Mouse (Mus musculus): Measurements from ENCODE around the gene Tulp2. TPM values are rescaled to one million over a fixed set of nuclear protein-coding genes. Genes with fewer than 3 reads are reported as not detected.
A peak's percentile ranks its signal among the peaks of the same experiment; 100 is the strongest.

Gene Tulp2
- polyA plus RNA-seq, 1 experiment from 2014 or later: 0.41 TPM

- WGBS: 82% methylated on average over 10 of the region's 10 CpGs
- Histone ChIP-seq H3K4me3 (peak overlapping the region; percentile 42), H3K4me1 (peaks cover 21% of the 10 kb centered on the region), H3K4me2 (replicated peaks) (peak overlapping the region; percentile 71), H3K27me3 (replicated peaks) (no peaks in the 10 kb centered on the region), H3K9me3 (no peaks in the 10 kb centered on the region), H3K27ac (peak overlapping the region; percentile 10; the same call in 1 of the 2 replicates), H3K36me3 (no peaks in the 10 kb centered on the region), H3K9ac (no peak overlapping the region)
- no peak for ATAC-seq (ENCODE audit: low FRiP score, low read depth)
These were observed 87.2 kb downstream of the Tulp2 start for GRCm38 (mm10) chr7:45568601-45569473.

- peak; percentile 71 for ATAC-seq (ENCODE audit: low FRiP score, low read depth)
- Histone ChIP-seq H3K4me2 (replicated peaks) (peak within 1 kb of the TSS; percentile 76), H3K4me3 (peak within 1 kb of the TSS; percentile 68), H3K4me1 (peaks cover 21% of the 10 kb centered on the region), H3K36me3 (no peaks in the 10 kb centered on the region), H3K27me3 (replicated peaks) (no peaks in the 10 kb centered on the region), H3K9me3 (no peaks in the 10 kb centered on the region), H3K27ac (peak within 1 kb of the TSS; percentile 72), H3K9ac (peak within 1 kb of the TSS; percentile 86)
- under 1% methylated on average over 42 of the region's 42 CpGs for WGBS
These were observed 88.5 kb downstream of the Tulp2 start, which contains the start of gene Bcat2 for GRCm38 (mm10) chr7:45570103-45570741. Bcat2 (plus strand) TSS chr7:45570153.

- WGBS: 58% methylated on average over 1 of the region's 1 CpGs
- Histone ChIP-seq H3K27ac (no peak overlapping the region), H3K36me3 (peaks cover 5% of the 10 kb centered on the region; the same call in 1 of the 2 replicates), H3K4me1 (peaks cover 21% of the 10 kb centered on the region), H3K4me3 (no peak overlapping the region), H3K9ac (no peak overlapping the region), H3K9me3 (no peaks in the 10 kb centered on the region), H3K27me3 (replicated peaks) (no peaks in the 10 kb centered on the region), H3K4me2 (replicated peaks) (peak overlapping the region; percentile 76; the same call in 1 of the 2 replicates)
- ATAC-seq (ENCODE audit: low FRiP score, low read depth): no peak
These were observed 90.3 kb downstream of the Tulp2 start for GRCm38 (mm10) chr7:45571966-45572365.

Small RNA genes within 50 kb of the gene (microRNA-seq; reads per million reads assigned to microRNA genes)
- not detected for gene Gm22133

Other genes with a start within 250 kb of the Tulp2 start
- gene Cd37, start 242.8 kb upstream of the Tulp2 start, polyA plus RNA-seq (2016; fragmentation: Nextera tagmentation; extraction: Ambion mirVana): 1.1 and 1.2 TPM in 2 replicates
- 0.20 TPM in 1 of 2 replicates, not detected in the other for gene Slc6a16, start 240.8 kb upstream of the Tulp2 start, polyA plus RNA-seq (2016; fragmentation: Nextera tagmentation; extraction: Ambion mirVana)
- gene Slc6a21, start 204.4 kb upstream of the Tulp2 start, polyA plus RNA-seq (2016; fragmentation: Nextera tagmentation; extraction: Ambion mirVana): not detected in 2 replicates
- gene Trpm4, start 148.1 kb upstream of the Tulp2 start, polyA plus RNA-seq (2016; fragmentation: Nextera tagmentation; extraction: Ambion mirVana): 9.6 and 11.0 TPM in 2 replicates
- gene Hrc, start 146.6 kb upstream of the Tulp2 start, polyA plus RNA-seq (2016; fragmentation: Nextera tagmentation; extraction: Ambion mirVana): 0.46 and 0.77 TPM in 2 replicates
- gene Ppfia3, start 114.9 kb upstream of the Tulp2 start, polyA plus RNA-seq (2016; fragmentation: Nextera tagmentation; extraction: Ambion mirVana): 17.1 and 18.1 TPM in 2 replicates
- gene Lin7b, start 111.3 kb upstream of the Tulp2 start, polyA plus RNA-seq (2016; fragmentation: Nextera tagmentation; extraction: Ambion mirVana): 3.5 TPM in 2 replicates
- 269 and 286 TPM in 2 replicates for gene Snrnp70, start 86.1 kb upstream of the Tulp2 start, polyA plus RNA-seq (2016; fragmentation: Nextera tagmentation; extraction: Ambion mirVana)
- not detected in 2 replicates for gene Kcna7, start 76.2 kb upstream of the Tulp2 start, polyA plus RNA-seq (2016; fragmentation: Nextera tagmentation; extraction: Ambion mirVana)
- gene Ntf5, start 68.2 kb upstream of the Tulp2 start, polyA plus RNA-seq (2016; fragmentation: Nextera tagmentation; extraction: Ambion mirVana): 0.57 and 0.65 TPM in 2 replicates
- gene Lhb, start 61.1 kb upstream of the Tulp2 start, polyA plus RNA-seq (2016; fragmentation: Nextera tagmentation; extraction: Ambion mirVana): not detected in 2 replicates
- 31.8 and 32.7 TPM in 2 replicates for gene Gys1, start 47.0 kb upstream of the Tulp2 start, polyA plus RNA-seq (2016; fragmentation: Nextera tagmentation; extraction: Ambion mirVana)
- 126 and 127 TPM in 2 replicates for gene Ruvbl2, start 43.8 kb upstream of the Tulp2 start, polyA plus RNA-seq (2016; fragmentation: Nextera tagmentation; extraction: Ambion mirVana)
- 5,746 and 6,117 TPM in 2 replicates for gene Ftl1, start 22.0 kb upstream of the Tulp2 start, polyA plus RNA-seq (2016; fragmentation: Nextera tagmentation; extraction: Ambion mirVana)
- gene Bax, start 15.0 kb upstream of the Tulp2 start, polyA plus RNA-seq (2016; fragmentation: Nextera tagmentation; extraction: Ambion mirVana): 262 and 276 TPM in 2 replicates
- gene Gm45808, start 4.9 kb downstream of the Tulp2 start, polyA plus RNA-seq (2016; fragmentation: Nextera tagmentation; extraction: Ambion mirVana): not detected in 2 replicates
- 2.3 and 2.8 TPM in 2 replicates for gene Dhdh, start 6.9 kb downstream of the Tulp2 start, polyA plus RNA-seq (2016; fragmentation: Nextera tagmentation; extraction: Ambion mirVana)
- gene Nucb1, start 28.5 kb downstream of the Tulp2 start, polyA plus RNA-seq (2016; fragmentation: Nextera tagmentation; extraction: Ambion mirVana): 118 and 119 TPM in 2 replicates
- 19.4 and 20.1 TPM in 2 replicates for gene Ppp1r15a, start 44.4 kb downstream of the Tulp2 start, polyA plus RNA-seq (2016; fragmentation: Nextera tagmentation; extraction: Ambion mirVana)
- 3.2 and 3.5 TPM in 2 replicates for gene Plekha4, start 44.5 kb downstream of the Tulp2 start, polyA plus RNA-seq (2016; fragmentation: Nextera tagmentation; extraction: Ambion mirVana)
- 0.26 and 0.43 TPM in 2 replicates for gene Hsd17b14, start 73.0 kb downstream of the Tulp2 start, polyA plus RNA-seq (2016; fragmentation: Nextera tagmentation; extraction: Ambion mirVana)
- 25.7 and 29.2 TPM in 2 replicates for gene Bcat2, start 88.3 kb downstream of the Tulp2 start, polyA plus RNA-seq (2016; fragmentation: Nextera tagmentation; extraction: Ambion mirVana)
- not detected in 2 replicates for gene Fgf21, start 133.6 kb downstream of the Tulp2 start, polyA plus RNA-seq (2016; fragmentation: Nextera tagmentation; extraction: Ambion mirVana)
- gene Fut1, start 135.4 kb downstream of the Tulp2 start, polyA plus RNA-seq (2016; fragmentation: Nextera tagmentation; extraction: Ambion mirVana): not detected in 2 replicates
- 0.23 TPM in 1 of 2 replicates, not detected in the other for gene Izumo1, start 139.9 kb downstream of the Tulp2 start, polyA plus RNA-seq (2016; fragmentation: Nextera tagmentation; extraction: Ambion mirVana)
- gene Rasip1, start 145.6 kb downstream of the Tulp2 start, polyA plus RNA-seq (2016; fragmentation: Nextera tagmentation; extraction: Ambion mirVana): 16.5 and 16.8 TPM in 2 replicates
- gene Mamstr, start 158.1 kb downstream of the Tulp2 start, polyA plus RNA-seq (2016; fragmentation: Nextera tagmentation; extraction: Ambion mirVana): 3.5 and 4.9 TPM in 2 replicates
- gene Fut2, start 184.5 kb downstream of the Tulp2 start, polyA plus RNA-seq (2016; fragmentation: Nextera tagmentation; extraction: Ambion mirVana): 0.17 and 0.20 TPM in 2 replicates
- gene Ntn5, start 202.1 kb downstream of the Tulp2 start, polyA plus RNA-seq (2016; fragmentation: Nextera tagmentation; extraction: Ambion mirVana): 1.2 and 1.7 TPM in 2 replicates
- gene Sec1, start 212.5 kb downstream of the Tulp2 start, polyA plus RNA-seq (2016; fragmentation: Nextera tagmentation; extraction: Ambion mirVana): 1.0 and 1.2 TPM in 2 replicates
- 35.5 and 36.6 TPM in 2 replicates for gene Car11, start 218.0 kb downstream of the Tulp2 start, polyA plus RNA-seq (2016; fragmentation: Nextera tagmentation; extraction: Ambion mirVana)
- gene Dbp, start 223.2 kb downstream of the Tulp2 start, polyA plus RNA-seq (2016; fragmentation: Nextera tagmentation; extraction: Ambion mirVana): 4.1 TPM in 2 replicates
- gene Rpl18, start 233.6 kb downstream of the Tulp2 start, polyA plus RNA-seq (2016; fragmentation: Nextera tagmentation; extraction: Ambion mirVana): 665 and 700 TPM in 2 replicates
- gene Sphk2, start 236.1 kb downstream of the Tulp2 start, polyA plus RNA-seq (2016; fragmentation: Nextera tagmentation; extraction: Ambion mirVana): 28.0 and 29.0 TPM in 2 replicates
- 0.94 and 1.00 TPM in 2 replicates for gene Fam83e, start 239.3 kb downstream of the Tulp2 start, polyA plus RNA-seq (2016; fragmentation: Nextera tagmentation; extraction: Ambion mirVana)
- not detected in 2 replicates for gene Spaca4, start 243.9 kb downstream of the Tulp2 start, polyA plus RNA-seq (2016; fragmentation: Nextera tagmentation; extraction: Ambion mirVana)